Mouse (Mus musculus) Muller cell, postnatal 12 days (primary cell): ENCODE results near the gene Tmbim4.

Source experiments
- DNase-seq: peaks from one replicate; pipeline ENCODE4 v3.0.0-alpha.2; 2015; ENCODE audit errors: inconsistent ontology term

Gene Tmbim4

DNA sequence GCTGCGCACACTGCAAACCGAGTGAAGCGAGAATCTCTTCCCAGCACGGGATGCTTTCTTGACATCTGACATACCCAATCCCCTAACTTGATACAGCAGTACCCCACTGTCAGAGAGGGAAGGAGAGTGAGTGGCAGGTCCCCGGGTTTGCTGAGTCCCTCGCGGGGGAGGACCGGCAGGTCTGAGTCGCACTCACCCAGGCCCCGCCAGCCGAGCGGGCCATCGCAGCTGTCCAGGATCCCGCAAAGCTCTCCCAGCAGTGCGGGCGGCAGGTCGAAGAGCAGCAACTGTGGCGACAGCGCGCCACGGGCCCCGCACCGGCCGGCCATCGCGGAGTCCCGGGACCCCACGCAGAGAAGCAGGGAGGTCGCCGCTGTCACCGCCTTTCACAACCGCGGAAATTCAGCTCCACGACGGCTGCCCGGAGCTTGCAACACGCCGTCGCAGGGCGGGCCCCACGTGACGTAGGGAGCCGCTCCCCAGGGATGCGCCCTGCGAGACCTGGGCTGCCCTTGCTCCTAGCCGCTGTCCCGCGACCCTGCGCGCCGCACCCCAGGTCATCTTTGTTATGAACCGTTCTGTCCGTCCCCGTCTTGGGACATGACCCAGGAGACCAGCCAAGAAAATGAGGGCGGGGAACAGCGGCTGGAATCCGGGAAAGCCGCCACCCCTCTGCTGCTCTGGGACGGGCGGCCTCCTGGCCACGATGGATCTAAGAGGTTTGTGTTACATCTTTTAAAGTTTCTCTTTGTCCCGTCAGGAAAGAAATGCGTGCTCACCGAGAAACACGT, at the start of gene Tmbim4:
Tmbim4 (plus strand) TSS at position 460 of the 791 bp plus-strand sequence.
- peak; percentile 80 for DNase-seq

DNA sequence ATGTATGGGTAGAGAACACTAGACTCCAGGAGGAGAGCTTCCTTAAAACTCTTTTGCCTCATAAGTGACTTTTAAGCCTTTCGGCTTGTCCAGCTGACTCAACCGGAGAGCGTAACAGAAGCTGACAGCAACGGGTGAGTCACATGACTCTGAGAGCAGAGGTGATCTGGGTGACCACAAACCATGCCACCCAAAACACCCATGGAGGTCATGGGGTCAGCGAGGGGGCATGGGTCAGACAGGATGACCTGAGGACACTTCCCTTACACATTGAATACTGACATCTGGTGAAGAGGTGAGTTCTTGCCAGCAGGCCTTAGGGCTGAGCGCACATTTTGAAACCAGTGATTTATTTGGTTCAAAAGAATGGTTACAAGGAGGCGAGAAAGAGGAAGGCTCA, 49.7 kb upstream of the Tmbim4 start:
- no peak for DNase-seq

DNA sequence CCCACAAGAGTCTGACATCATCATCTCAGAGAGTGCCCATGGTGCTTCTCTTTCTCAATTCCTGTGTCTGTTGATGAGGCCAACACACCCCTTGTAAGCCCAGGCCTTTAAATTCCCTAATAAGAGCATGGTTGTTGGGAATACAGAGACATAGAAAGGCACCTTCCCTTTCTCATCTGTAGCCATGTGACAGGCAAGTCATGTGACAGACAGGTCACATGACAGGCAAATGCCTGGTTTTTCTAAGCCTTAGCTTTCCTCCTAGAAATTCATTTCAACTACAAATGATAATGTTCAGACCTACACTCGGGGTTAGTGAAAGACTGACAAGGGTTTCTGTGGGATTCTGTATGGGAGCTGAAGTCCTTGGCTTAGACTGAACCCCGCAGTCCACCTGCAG, 47.5 kb upstream of the Tmbim4 start:
- no peak for DNase-seq

DNA sequence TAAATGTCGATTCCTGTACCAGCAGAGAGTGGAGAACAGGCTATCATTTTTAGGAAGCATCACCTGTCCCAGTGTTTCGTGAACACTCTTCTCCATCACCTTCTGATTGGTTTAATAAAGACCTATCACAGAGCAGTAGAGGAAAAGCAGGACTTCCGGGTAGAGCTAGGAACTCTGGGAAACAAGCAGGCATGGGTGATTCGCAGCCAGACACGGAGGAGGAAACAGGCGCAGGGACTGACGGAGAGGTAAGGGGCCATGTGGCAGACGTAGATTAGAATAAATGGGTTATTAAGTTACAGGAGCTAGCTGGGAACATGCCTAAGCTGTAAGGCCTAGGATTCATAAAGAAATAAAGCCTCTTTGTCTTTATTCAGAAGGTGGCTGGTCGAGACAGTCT, 40.9 kb upstream of the Tmbim4 start:
- DNase-seq: no peak

DNA sequence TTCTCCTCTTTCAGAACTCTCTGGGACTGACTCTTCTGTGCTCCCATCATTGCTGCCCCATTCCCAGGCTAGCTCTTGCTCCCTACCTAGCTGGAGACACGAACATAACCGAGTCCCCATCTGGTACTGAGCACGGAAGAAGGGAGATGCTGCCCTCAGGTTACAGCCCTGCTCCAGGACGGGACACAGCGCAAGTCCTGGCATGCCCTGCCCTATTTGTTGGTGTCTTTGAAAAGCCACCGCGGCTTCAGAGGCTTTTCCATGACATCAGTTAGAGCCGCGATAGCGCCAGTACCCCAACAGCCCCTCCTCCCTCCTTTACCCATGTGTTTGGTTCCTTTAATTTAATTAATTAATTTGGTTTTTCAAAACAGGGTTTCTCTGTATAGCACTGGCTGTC, 38.5 kb upstream of the Tmbim4 start:
- DNase-seq: no peak

DNA sequence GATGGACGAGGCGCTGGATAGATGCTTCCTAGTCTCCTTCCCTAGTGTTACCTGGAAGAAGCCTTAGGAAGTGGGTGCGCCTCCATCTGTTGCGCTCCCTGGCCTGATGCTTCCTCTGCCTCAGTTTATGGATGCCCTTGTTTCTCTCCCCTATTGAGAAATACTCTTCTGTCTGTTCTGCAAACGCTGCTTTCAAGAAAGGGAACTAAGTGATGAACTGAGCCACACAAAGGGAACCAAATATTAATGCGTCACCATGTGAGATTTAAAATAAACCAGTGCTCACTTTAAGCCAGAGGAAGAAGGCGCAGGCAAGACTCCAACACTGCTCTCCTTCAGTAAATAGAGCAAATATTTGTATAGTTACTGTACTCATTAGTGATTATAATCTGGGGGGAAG, 37.9 kb upstream of the Tmbim4 start:
- DNase-seq: no peak

DNA sequence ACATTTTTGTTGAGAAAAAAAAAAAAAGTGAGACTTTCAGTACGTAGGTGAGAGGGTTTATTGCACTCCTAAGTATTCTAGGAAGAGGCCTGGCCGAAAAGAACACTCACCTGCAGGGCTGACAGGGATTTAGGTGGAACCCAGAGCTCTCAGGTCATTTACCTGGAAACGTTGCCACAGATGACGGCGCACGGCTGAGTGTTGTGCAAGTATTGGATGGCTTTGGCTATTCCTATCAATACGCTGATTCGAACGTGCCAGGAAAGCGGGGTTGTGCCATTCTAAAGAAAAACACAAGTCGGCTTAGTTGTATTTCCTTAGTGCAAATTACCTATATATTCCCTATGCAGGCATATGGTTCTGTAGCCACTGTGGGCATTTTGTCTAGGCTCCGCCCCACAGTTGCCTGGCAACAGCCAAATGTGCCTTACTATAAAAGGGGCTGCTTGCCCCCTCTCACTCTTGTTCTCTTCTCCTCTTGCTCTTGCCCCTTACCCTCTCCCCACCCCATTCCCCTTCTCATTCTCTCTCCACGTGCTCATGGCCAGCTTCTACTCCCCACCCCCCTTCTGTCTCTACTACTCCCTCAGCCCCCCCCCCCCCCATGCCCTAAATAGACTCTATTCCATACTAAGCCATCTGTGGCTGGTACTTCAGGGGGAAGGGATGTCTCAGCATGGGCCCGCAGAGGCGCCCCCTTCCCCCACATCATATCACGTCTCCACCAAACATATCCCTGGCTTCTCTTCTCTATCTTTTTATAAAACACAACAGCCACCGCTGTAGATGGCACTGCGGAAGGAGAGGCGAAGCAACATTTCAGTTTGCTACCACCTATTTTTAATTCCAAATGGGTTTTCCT, 36.2 kb upstream of the Tmbim4 start:
- DNase-seq: no peak

DNA sequence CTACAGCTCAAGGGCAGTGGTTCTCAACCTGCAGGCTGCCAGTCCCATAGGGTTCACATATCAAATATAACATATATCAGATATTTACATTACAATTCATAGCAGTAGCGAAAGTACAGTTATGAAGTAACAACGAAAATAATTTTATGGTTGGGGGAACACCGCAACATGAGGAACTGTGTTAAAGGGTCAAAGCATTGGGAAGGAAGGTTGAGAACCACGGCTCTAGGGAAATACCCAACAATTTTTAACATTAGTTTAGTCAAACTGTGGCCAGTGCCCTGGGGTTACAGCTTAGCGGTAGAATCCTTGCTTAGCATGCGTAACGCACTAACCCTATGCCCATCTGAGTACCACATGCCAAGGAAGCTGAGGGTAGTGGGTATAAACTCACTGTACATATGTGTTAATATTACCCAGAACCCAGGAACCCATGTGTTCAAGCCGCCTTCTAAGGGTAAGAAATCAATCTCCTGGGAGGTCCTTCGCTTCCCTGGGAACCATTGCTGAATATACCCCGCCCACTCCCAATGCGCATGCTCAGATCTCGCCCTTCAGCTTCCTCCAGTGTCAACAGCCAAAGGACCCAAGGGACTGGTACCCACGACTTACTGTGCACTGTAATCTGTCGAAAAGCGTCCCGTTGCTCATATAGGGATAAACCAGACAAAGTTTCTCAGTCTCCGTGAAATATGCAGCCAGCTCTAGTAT, 35.4 kb upstream of the Tmbim4 start:
- no peak for DNase-seq

DNA sequence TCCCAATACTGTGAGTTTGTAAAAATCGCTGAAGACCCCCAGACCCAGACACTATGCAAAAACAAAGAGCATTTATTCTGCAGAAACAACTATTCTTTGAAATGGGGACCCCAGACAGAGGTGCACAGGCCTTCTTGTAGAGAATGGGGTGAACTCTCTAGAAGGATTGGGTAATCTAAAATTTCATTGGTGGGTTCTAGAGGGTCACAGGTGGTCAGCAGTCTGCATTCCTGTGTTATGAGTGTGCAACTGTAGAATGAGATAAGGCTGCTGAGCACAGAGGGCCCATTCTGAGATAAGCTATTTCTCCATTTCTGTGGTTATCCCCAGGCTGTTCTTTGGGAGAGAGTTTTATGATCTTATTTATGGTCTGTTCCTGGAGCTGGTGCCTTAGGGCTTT, 33.3 kb upstream of the Tmbim4 start:
- peak; percentile 12 for DNase-seq

DNA sequence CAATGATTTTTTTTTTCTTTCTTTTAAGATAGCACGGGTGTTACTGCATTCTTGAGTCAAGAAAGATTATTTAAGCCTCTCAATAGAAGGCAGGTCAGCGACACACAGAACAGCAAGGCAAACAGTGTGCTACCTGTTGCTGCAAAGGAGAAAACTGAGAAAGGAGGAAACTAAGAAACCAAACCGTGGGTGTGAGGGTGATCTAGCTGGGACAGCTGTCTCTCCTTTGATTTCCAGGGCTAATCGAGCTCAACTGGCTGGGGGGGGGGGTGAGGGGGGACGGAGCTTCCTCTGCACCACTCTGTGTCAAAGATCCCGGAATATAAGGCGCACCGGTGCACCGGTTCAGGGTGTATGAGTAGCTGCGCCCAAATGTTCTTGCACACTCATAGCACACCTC, 32.3 kb upstream of the Tmbim4 start:
- no peak for DNase-seq

DNA sequence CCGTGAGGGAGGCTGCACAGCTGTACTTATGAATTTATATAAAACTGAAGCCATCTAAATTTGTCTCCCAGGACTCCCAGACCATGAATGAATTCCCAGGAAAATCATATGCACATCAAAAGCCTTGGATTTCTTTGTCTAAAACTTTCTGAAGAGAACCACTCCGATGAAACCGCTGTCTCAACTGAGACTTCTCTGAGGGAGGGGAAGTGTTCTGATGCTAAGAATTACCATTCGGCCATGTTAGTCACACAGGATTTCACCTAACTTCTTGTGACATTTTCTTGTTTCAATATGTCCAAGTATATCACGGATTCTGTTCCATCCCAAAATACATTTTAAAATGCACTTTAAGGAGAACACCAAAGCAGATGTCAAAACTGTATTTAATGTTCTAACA, 31.5 kb upstream of the Tmbim4 start:
- no peak for DNase-seq

DNA sequence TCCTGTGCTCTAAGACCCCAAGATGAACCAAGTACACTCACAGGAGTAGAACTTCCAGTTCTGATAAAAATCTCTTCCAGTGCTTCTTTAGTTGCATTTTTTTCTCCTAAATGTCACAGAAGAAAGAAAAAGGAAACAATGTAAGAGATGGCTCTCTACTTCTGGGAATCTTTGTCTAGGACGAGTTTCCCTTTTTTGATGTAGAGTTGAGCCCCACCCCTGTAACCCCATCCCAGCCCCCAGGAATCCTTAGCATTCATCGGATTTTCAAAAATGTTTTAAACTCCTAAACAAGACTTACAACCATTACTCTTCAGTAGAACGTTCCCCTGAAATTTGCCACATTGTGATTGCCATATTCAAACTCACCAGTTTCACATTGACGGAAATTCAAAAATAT, 31.1 kb upstream of the Tmbim4 start:
- DNase-seq: no peak

DNA sequence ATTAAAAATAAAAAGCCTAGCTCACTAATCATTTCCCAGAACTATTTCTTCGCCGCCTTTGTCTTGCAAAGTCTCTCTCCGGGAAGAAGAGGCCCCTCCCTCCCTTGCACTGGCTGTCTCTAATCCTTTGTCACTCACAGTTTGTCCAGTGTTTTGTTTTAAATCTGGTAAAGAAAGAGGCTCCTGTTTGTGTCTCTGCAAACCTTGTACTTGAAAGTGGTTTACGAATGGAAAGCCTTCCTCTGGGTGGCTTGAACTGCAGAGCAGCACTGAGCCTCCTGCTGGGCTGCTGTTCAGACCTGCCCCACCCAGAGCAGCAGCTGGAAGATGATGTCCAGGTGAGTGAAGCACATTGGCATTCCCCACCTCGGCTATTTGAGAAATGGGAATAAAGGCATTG, 30.1 kb upstream of the Tmbim4 start:
- DNase-seq: no peak

DNA sequence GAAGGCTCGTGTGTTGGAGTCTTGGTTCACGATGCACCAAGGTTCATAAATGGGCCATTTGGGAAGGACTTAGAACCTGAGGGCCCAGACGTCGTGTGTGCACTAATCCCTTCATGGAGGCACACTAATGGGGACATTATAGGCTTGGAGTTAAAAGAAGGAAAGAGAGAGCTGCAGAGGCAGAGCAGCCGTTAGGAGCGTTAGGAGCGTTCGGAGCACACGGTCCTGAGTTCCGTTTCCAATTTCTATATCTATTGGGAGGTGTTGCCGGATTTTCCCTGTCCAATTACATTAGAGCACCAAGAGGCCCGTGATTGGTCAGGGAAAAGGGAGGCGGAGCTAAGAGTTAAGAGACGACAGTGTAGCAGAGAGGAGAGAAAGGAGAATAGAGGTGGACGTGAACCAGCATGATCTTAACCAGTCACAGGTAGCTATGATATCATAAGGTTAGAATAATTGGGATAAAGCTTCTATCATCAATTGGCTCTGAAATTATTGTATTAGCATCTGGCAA, 27.1 kb upstream of the Tmbim4 start:
- DNase-seq: no peak

DNA sequence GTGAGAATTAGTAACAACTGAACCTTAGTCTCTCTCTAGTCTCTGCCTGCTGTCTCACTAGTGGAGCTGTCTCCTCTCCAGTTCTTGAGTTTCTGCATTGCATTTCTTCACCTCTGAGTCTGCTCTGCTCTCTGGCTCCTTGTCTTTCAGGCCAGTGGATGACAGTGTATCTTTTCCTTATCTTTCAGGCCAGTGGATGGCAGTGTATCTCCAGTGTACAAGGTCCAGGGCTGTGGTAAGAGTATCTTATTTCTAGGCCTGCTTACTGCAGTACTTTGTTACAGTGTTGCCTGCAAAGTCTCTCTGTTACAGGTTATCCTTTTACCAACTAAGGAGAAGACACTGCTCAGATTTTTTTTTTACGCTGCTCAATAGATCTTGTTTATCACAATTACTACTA, 18.5 kb upstream of the Tmbim4 start:
- no peak for DNase-seq

DNA sequence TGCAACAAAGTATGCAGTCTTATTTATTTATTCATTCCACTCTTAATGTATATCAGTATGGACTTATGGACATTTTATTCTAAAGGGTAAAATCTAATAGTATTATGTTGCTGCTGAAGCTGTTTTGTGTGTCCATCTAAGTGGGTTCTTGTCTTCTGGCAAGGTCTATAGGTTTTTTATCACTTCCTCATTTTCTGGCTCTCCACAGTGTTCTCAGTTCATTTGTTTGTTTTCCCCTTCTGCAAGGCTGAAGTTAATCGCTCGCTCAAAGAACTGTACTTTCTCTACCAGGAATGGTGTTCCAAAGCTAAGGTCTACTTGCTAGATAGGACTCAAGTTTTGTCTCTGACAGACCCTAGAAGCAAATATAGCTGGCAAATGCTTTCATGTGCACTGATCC, 18.0 kb upstream of the Tmbim4 start:
- DNase-seq: no peak

DNA sequence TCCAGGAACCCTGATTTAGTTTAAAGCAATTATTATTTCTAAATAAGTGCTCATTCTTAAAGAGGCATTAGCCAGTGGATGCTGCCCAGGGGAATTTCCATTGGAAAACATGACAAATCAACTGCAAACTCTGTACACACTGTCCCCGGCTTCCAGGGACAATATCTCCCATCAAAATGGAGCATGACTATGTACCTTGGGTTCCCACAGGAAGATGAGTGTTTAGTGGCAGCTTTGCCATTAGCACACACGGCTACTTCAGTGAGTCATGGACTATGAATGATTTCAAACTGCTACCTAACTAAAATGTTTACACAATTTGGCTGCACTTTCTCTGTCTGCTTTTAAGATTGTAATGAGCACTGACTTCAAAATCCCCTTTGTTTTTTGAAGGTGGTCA, 12.9 kb upstream of the Tmbim4 start:
- no peak for DNase-seq

DNA sequence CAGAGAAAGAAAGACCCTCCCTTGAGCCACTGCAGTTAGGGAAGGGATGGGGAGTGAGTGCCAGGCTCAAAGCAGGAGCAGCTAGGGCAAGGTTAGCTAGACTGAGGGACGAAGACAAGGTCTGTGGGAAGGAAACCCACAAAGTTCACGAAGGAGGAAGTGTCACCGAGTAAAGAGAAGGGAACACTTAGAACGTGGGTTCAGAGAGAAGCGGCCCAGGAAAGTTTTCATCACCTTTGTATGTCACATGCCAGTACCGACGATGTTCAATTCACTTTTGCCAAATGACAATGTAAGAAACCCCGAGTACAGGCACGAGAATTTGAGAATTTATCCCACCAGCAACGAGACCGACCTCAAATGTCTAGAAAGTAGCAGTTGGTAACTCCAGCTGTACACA, 12.1 kb upstream of the Tmbim4 start:
- no peak for DNase-seq

DNA sequence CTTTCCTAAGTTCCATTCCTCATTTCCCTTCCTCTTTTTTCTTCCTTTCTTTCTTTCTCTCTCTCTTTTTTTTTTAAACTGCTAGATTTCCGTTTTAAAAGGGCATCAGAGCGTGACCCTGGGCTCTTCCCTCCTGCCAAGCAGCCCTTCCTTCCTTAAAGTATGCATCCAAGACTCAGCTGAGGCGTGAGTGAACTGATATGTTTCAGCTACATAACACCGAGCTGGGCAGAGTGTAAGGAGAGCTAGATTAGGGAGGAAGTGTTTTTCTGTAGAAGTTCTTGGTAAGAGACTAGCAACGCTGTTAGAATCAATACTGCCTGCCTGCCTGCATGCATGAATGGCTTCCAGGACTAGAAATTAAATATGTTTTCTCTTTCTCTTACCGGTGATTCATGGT, 11.6 kb upstream of the Tmbim4 start:
- no peak for DNase-seq

DNA sequence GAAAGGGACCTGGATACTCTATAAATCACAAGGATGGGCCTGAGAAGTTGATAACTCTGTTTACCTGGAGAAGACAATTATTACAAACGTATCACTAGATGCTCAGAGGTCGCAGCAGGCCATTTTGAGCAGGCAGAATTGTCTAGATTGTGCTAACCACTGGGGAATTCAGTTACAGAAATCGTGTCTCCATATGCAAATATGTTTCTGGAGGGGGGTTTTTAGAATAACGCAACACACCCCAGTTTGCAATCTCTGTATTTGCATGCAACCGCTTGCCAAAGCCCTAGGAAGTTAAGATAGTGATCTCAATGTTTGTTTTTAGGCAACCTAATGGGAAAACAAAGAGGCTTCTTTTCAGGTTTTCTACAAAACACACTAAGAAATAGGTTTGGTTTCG, 10.2 kb upstream of the Tmbim4 start:
- DNase-seq: no peak

DNA sequence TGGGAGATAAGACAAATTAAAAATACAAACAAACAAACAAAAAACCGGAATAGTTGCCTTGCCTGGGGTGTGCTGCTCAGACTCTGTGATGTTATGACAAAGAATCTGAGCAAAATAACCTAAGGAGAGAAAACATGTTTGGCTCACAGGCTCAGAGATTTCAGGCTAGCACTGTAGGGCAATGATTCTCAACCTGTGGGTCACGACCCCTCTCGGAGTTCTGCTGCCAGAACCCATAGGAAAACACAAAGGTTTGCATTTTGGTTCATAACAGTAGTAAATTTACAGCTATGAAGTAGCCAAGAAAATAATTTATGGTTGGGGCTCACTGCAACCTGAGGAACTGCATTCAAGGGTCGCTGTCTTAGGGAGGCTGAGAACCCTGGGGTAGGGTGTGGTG, 9.1 kb upstream of the Tmbim4 start:
- DNase-seq: no peak

DNA sequence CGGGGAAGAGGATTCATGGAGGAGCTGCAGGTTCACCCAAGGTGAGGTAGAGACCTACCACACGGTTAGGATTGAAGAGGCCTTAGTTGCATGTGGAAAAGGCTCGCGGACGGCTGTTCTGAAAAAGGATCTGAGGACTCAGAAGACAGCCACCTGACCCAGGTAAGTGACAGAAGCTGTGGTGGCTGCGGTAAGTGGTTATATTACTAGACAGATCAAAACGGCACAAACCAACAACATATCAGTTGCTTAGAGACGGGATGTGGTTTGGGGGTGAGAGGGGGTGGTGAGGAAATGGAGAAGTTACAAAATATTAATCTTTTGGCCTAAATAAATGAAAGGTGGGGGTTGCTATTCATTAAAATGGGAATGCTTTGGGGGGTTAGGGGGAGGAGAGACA, 8.1 kb upstream of the Tmbim4 start:
- no peak for DNase-seq
